Mouse (Mus musculus) B cell, adult (primary cell): ENCODE measurements around the gene 4833420G17Rik. TPM values are rescaled to one million over a fixed set of nuclear protein-coding genes. Genes with fewer than 3 reads are reported as not detected.

Experiments used
- total RNA-seq: library from RNA; stranded (reverse); gene quantifications from 4 replicates; pipeline ENCODE4 v1.2.4, GENCODE M21; 2023; ENCODE audit not compliant: inconsistent age

Gene 4833420G17Rik
- 68.8 to 70.7 TPM (median 69.9 TPM) in 4 replicates for total RNA-seq

DNA sequence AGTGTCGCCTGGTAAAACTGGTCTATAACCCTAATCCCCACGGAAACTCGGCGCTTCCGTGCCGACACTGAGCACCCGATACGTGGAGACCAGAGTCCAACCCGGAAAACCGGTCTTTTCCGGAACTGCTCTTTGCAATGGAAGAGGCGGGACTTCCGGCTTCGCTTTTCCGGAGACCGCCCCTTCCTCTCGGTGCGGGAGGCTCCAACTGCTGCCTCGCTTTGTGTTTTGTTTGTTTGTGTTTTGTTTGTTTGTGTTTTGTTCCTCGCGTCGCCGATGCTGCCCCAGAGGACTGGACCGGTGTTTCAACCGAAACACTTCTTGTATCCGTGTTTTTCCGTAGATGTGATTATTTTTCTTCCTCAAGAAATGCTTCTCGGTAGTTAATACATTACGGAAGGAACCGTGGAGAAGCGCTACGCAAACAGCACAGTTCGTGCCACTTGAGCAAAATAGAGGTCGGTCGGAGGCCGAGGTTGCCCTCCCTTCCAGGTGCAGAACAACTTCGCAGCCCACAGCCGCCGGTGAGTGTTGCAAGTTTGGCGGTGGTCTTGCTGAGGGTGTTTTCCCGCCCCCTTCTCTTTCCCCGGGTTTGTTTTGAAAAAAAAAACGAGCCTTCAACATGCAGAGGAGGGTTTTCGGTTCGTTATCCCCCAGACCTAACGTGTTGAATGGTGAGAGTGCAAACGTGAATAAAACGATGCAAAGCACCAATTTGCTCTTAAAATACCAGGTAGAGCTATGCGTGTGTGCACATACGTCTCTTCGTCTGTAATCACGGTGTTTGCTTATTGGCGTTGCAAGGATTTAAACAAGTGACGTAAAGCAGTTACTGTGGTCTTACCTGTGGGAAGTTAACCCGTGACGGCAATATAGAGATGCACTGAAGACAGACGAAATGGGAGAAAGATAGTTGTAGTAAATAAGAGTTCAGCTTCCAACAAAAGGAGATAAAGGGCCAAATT, at the start of gene 4833420G17Rik:
4833420G17Rik (plus strand) TSS at position 173 of the 965 bp plus-strand sequence.

DNA sequence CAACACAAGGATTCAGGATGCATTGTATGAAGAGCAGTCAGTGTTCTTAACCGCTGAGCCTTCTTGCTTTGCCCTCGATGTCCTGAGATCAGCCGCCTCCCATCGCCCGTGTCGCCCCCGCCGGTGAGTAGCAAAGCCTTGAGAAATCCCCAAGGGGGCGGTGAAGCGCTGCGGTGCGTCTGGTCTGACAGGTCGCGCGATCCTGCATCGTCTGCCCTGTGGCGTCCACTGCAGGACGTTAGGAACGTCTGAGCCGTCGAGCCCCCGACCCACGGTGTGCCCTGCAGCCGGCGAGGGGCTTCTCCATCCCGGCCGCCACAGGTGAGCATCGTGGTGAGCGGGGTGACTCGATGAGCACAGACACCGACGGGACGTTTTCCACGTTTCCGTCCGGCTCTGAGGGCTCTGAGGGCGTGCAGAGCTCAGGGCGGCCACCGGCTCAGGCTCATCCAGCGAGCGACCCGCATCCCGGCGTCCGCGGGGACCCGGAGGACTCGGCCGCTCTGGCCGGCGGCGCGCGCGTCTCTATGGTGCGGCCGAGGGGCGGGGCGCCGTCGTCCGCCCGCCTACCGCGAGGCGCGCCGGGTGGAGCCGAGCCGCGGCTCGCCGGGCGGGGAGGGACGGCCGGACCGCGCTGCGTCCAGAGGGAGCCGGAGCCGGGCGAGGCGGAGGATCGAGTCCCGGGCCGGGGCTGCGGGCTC, 25.5 kb downstream of the 4833420G17Rik start, which contains the start of the genes Tmem267 and 3110070M22Rik:
Tmem267 (plus strand) TSS at position 160 of the 701 bp plus-strand sequence.
3110070M22Rik (minus strand) TSS at position 504 of the 701 bp plus-strand sequence.

Other genes starting within 250 kb of the 4833420G17Rik start
- gene Paip1, start 34.2 kb upstream of the 4833420G17Rik start, total RNA-seq, result 49.7 to 64.6 TPM (median 58.2 TPM) in 4 replicates
- 5.2 to 9.4 TPM (median 8.4 TPM) in 4 replicates for gene Tmem267, start 25.3 kb downstream of the 4833420G17Rik start, total RNA-seq
- gene 3110070M22Rik, start 25.6 kb downstream of the 4833420G17Rik start, total RNA-seq, result 0.77 to 1.7 TPM (median 1.4 TPM) in 4 replicates
- gene Ccl28, start 161.1 kb downstream of the 4833420G17Rik start, total RNA-seq, result 0.13 TPM in 1 of 4 replicates, not detected in the others
- gene Hmgcs1, start 227.6 kb downstream of the 4833420G17Rik start, total RNA-seq, result 25.6 to 31.9 TPM (median 28.1 TPM) in 4 replicates